Mouse (Mus musculus): ENCODE results near the gene Fgfr2. TPM values are rescaled to one million over a fixed set of nuclear protein-coding genes. Genes with fewer than 3 reads are reported as not detected.
"Not testable (repeated sequence)": the region's sequence is repeated elsewhere in the genome, so short reads cannot be mapped to it uniquely, and the experiment has no call there.

Fgfr2 gene
- total RNA-seq, 2 experiments from 2014 or later = 190 to 480 TPM

- not testable (repeated sequence) for DNase-seq
These were observed 460.3 kb downstream of the Fgfr2 start for GRCm38 (mm10) chr7:132662831-132663230.

DNA sequence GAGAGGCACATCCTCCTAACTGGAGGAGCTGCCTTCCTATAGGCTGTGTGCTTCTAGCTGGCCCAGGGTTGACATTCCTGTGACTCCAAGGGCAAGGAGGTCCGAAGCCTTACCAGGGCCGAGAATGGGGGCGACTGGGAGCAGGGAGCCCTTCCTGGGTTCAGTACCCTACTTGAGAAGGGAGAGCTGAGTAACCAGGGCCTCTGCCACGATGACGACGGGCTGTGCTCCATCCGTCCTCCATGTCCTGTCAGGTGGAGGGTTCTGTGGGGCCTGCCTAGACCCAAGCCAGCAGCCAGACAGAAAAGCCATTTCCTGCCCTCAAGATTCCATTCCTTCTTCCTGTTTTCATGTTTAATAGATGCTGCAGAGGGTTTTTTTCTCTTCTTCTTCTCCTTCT is 463.5 kb downstream of the Fgfr2 start:
- no peak for DNase-seq

DNA sequence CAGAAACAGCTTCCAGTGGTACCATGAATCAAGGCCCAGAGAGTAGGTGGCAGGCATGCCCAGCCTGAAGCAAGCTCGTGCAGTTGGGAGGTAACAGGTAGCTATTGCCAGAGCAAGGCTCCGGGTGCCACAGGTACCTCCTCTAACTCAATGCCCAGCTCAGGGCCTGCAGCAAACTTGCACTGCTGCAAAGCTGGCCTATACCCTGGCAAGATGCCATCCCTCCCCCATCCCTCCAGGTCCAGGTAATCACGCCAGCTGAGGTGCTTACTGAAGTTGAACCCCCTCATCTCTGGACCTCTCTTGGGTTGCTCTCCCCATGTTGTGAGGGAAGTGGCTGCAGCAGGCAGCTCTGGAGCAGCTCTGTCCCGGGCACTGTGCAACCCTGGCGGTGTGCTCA is 464.5 kb downstream of the Fgfr2 start:
- no peak for DNase-seq

DNA sequence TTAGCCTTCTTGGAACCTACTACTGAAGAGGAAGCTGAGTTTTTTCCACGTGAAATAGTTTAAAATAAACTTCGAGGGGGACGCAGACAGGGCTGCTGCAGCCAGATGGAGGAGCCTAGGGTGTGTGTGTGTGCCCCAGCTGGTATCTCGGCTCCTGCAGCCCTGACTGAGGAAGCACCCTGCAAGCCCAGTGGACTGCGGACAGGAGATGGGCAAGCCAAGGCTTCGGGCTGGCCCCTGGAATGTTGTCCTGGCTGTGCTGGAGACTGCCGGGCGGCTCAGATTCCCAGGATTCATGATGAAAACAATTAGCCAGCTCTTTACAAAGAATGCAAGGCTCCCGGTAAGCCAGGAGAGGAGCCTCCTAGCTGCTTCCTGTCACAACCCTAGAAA is 465.1 kb downstream of the Fgfr2 start:
- DNase-seq = peak in 1 of 2 experiments; percentile 25

- DNase-seq = no peak
These were observed 465.6 kb downstream of the Fgfr2 start for GRCm38 (mm10) chr7:132657371-132658057.

GRCm38 (mm10) chr7:132656548-132656947 is 466.6 kb downstream of the Fgfr2 start:
- DNase-seq = peak; percentile 93 to 96

DNA sequence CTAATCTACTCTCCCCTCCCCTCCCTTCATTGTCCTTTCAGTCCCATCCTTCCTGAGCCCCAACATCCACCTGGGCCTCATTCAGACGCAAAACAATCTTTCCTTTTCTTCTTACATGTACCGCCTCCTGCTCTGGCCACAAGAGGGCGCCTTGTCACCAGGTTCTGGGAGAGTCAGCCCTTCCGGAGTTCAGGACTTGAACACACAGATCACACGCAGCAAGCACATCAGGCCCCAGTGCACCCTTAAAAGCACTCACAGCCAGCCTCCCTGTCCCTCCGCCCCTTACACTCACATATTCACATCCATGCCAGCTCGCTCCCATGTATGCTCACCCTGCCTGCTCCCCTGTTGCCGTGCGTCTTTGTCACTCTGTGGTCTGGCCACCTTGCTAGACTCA is 467.1 kb downstream of the Fgfr2 start:
- DNase-seq = peak; percentile 91

- no peak for DNase-seq
These were observed 468.7 kb downstream of the Fgfr2 start for GRCm38 (mm10) chr7:132654412-132654811.

GRCm38 (mm10) chr7:132646514-132646913 is 476.6 kb downstream of the Fgfr2 start:
- DNase-seq = no peak

- no peak for DNase-seq
These were observed 478.4 kb downstream of the Fgfr2 start for GRCm38 (mm10) chr7:132644605-132645279.

DNA sequence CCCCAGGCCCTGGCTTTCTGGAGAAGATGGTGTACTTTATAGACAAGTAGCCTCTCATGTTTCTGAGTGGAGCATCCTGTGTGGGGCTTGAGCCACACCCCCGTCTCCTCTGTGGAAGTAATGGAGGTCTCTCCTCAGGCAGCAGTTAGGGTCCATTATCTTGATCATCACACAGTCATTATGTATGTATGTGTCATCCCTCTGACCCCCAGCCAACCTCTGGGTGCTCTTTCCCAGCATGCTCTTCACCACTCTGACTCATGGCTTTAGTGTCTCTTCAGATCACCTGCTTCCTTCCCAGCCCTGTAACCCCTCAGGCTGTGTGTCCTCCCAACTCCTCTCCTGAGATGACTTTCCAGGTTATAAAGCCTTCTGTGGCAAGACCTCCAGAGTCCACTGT is 481.5 kb downstream of the Fgfr2 start:
- no peak for DNase-seq

- DNase-seq = no peak
These were observed 482.2 kb downstream of the Fgfr2 start for GRCm38 (mm10) chr7:132640946-132641345.

GRCm38 (mm10) chr7:132638446-132639087 is 484.6 kb downstream of the Fgfr2 start:
- DNase-seq = peak; percentile 23 to 64

GRCm38 (mm10) chr7:132637292-132637691 is 485.9 kb downstream of the Fgfr2 start:
- DNase-seq = no peak

DNA sequence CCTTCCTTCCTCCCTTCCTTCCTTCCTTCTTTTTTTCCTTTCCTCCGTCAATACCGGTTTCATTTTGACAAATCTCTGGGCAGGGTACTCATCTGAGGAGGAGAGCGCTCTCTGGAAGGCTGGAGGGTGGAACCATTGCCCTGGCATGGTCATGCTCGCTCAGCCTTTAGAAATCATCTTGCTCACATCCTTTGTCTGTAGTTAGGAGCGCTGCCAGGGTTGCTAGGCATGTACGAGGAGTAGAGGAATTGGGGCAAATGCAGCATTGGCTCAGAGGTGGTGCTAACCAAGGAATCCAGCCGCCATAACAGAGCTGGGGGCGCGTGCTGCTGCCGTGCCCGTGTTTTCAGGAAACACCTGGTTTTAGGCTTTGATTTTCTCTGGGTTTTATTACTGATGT is 491.8 kb downstream of the Fgfr2 start:
- no peak for DNase-seq

DNA sequence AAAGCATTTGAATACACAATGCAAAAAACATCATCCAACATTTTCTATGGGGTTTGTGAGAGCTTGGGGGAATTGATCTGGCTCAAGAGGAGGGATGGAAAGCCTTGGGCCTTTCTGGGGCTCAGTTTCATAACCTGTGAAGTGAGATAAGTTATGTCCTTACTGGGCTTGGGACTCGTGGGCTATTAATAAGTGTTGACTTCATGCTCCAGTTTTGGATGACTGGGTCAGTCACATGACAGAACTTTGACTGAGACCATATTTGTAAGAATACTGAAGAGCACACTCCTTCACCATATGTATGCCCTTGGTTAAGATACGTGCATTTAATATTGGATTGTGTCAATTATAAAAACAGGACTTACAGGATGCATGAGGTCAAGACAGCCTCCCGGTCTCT is 495.7 kb downstream of the Fgfr2 start:
- DNase-seq = no peak

DNA sequence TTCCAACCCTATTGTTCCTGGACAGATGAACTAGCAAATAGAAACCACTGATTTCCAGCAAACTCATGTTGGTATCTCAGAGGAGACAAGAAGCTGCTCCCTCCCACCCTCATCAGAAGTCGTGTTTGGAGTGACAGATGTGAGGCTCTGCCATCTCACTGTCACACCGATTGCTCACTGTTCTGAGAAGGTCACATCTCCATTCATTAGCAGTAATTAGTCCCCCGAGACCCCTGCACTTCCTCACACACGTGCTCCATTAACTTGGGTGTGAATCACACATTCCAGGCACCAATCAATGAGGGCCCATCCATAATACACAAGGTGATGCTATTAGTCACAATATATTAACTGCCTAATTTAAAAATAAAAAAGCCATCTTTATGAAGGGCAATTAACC is 497.0 kb downstream of the Fgfr2 start:
- DNase-seq = no peak

GRCm38 (mm10) chr7:132624161-132624560 is 499.0 kb downstream of the Fgfr2 start:
- DNase-seq = peak in 1 of 2 experiments; percentile 13

DNA sequence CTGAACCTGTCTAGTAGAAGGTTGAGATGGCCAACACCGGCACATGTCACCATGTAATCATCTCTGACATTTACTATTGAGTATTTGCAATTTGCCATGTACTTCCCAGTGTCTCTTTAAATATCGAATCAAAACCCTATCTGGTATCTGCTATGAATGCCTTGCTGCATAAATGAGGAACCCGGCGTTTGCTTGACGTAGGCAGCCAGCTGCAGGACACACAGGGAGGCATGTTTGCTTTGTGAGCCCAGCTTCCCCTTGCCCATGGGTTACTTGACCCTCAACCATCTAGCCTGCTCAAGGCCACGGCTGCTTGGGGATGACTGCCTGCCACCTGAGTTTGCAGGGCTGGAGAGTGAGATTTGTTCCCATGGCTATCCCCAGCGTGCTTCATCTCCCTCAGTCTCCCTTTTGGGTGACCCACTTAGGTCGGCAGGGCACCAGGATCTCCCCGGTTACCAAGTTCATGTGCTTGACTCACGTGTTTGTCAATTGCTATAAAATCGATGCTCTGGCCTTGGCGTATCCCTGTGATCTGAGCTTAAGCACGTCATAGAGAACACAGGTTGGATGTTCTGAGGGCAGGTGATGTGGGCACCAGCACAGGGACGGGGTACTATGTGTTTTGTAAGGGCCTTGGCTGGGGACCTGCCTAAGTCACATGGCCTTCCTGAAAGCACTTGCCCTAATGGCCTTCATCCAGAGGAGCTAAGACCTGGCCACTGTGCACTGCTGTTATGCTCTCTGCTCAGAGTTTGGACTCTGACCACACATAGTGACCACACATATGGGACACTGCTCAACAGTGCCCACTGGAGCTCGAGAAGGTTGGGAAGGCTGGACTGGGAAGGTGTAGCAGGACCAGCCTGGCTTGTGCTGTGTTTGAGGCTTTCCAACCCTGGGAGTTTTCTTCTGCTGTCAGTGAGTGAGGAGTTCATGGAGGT is 502.9 kb downstream of the Fgfr2 start:
- DNase-seq = no peak

DNA sequence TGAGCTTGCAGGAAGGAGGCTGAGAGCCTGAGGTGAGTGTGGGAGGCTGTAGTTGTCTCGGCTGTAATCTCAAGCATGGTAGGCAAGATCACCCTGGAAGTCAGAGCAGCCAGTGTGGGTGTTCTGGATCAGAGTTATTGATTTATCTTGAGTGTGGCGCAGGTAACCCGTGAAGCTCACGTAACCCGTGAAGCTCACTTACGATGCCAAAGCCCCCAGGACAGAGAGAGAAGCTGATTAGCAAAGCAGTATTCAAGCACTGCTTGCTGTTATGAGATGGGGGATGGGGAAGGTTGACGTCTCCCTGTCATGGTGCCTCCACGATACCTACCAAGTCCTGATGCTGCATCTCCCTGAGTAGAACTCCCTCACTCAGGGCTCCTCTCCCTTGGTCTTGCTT is 503.6 kb downstream of the Fgfr2 start:
- DNase-seq = no peak

DNA sequence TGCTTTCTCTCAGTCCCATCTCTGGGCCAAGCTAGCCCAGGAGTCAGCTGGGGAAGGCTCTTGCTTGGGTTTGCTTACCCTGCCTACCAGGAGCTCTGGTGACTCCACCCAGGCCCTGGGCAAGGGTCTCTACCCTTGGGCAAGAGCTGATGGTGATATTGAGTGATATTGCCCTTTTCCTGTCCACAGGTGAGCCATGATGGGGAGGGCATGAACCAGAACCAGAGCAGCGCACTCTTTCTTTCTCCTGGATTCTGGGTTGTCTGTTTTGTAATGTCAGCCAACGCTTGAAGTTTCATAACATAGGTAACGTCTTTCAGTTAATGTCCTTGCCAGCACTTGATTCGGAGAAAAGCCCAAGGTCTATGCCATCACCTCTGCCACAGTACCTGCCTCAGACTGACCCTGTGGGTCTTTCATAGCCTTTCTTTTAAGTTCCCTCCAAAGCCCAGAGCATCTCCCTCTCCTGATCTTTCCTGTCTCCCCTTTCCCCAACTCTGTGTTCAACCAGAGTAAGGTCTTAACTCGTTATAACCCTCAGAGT is 506.1 kb downstream of the Fgfr2 start:
- no peak for DNase-seq

DNA sequence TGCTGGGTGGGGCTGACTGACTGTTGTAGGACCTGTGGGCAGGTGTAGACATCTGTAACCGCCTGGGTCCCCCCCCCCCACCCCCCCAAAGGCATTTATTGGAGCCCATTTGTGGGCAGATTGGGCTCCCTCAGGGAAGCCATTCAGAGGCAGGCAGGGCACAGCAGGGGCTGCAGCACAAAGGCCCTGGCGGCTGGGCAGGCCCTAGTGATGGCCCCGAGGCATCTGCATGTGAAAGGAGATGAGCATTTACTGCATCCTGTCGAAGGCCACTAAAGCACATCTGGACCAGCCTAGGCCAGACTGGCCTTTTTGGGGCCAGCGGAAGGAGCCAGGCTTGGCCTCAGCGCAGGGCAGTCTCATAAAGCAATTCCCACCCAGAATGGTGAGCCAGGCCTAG is 506.8 kb downstream of the Fgfr2 start:
- no peak for DNase-seq

Measured in adrenal gland, postnatal 36 days (tissue).